Mouse (Mus musculus): ENCODE measurements around the gene Tpte. TPM values are rescaled to one million over a fixed set of nuclear protein-coding genes. Genes with fewer than 3 reads are reported as not detected.

Tpte gene
- total RNA-seq (2023) = not detected

GRCm38 (mm10) chr8:22282999-22283491 lies at the start of gene Tpte:
Tpte (plus strand) TSS chr8:22283441.

GRCm38 (mm10) chr8:22398142-22398951 lies 115.1 kb downstream of the Tpte start, which contains the start of gene Slc25a15:
Slc25a15 (minus strand) TSS chr8:22398597.

DNA sequence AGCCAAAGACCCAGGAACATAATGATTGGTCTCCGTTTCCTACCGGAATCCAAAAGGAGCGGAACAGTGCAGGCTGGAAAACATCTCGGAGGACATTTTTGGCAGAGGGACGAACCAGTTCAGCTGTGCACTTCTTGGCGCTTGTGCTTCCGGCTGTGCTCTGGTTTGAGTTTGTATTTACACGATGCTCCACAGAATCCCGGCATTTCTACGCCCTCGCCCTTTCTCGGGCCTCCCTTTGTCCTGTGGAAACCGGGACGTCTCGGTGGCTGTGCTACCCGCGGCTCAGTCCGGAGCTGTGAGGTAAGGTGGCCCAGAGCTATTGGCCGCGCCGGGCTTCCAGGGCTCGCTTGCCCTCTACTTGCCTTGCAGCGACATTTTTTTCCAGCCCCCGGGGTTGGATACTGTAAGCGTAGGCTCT lies 128.1 kb downstream of the Tpte start, which contains the start of gene Mrps31:
TSS of gene Mrps31 (plus strand) at position 80 of the 421 bp plus-strand sequence.

Other genes with a start within 250 kb of the Tpte start
- 0.35 TPM for gene Atp7b, start 223.1 kb upstream of the Tpte start, total RNA-seq (2023)
- 20.1 TPM for gene Alg11, start 222.7 kb upstream of the Tpte start, total RNA-seq (2023)
- not detected for gene Nek5, start 158.4 kb upstream of the Tpte start, total RNA-seq (2023)
- gene Nek3, start 117.0 kb upstream of the Tpte start, total RNA-seq (2023) = 7.4 TPM
- gene Ckap2, start 97.6 kb upstream of the Tpte start, total RNA-seq (2023) = 1.4 TPM
- 25.3 TPM for gene Vps36, start 90.6 kb upstream of the Tpte start, total RNA-seq (2023)
- 0.80 TPM for gene Thsd1, start 56.1 kb upstream of the Tpte start, total RNA-seq (2023)
- 5.6 TPM for gene Slc25a15, start 115.2 kb downstream of the Tpte start, total RNA-seq (2023)
- 11.0 TPM for gene Mrps31, start 127.9 kb downstream of the Tpte start, total RNA-seq (2023)